ENCODE assay signal across 24 mouse cellular contexts in the genomic region with DNA sequence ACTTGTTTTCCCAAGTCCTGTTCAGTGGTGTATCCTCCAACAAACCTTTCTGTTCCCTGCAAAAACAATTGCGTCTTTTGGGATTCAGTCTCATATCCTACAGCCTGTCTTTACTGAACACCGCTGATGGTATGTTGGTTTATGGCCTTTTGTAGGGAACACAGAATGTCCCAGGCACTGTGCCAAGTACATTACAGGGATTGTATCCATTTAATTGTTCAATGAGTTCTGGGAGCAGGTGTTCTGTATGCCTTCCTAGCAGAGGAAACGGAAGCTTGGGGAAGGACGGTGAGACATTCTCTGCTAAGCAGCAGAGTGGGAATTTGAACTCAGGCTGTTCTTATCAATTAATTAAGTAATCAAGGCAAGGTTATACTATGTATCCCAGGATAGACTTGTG.
"Had no signal": no experiment of that assay in that cellular context is flagged by ENCODE, and none has a peak within 500 bp of the region (broad histone marks: within the 10 kb centered on the region; RNA-seq: fewer than 3 reads in every experiment).

No protein-coding gene starts in this region.

- H3K4me1 ChIP-seq: heart, embryonic 13.5 days; heart, embryonic 15.5 days; kidney, embryonic 15.5 days; limb, embryonic 13.5 days; limb, embryonic 15.5 days; liver, embryonic 12.5 days had no signal

- H3K9me3 ChIP-seq: heart, embryonic 13.5 days; heart, embryonic 15.5 days; hindbrain, embryonic 13.5 days; hindbrain, embryonic 15.5 days; kidney, embryonic 15.5 days; limb, embryonic 13.5 days; limb, embryonic 15.5 days; liver, embryonic 12.5 days had no signal

- H3K27ac ChIP-seq: heart, embryonic 13.5 days; heart, embryonic 15.5 days; hindbrain, embryonic 13.5 days; hindbrain, embryonic 15.5 days; hindbrain, postnatal 0 days; kidney, embryonic 15.5 days; limb, embryonic 13.5 days; limb, embryonic 15.5 days; liver, embryonic 12.5 days had no signal

- ATAC-seq: hindbrain, postnatal 0 days; intestine, embryonic 16.5 days; liver, embryonic 12.5 days had no signal

- H3K9ac ChIP-seq: heart, embryonic 13.5 days; heart, embryonic 15.5 days; hindbrain, embryonic 13.5 days; hindbrain, embryonic 15.5 days; kidney, embryonic 15.5 days; limb, embryonic 13.5 days; limb, embryonic 15.5 days; liver, embryonic 12.5 days had no signal

- H3K4me3 ChIP-seq: heart, embryonic 13.5 days; heart, embryonic 15.5 days; hindbrain, embryonic 13.5 days; hindbrain, embryonic 15.5 days; kidney, embryonic 15.5 days; limb, embryonic 13.5 days; limb, embryonic 15.5 days; liver, embryonic 12.5 days had no signal

- H3K4me2 ChIP-seq: heart, embryonic 11.5 days; heart, embryonic 13.5 days; heart, embryonic 15.5 days; hindbrain, embryonic 13.5 days; hindbrain, embryonic 15.5 days; kidney, embryonic 15.5 days; limb, embryonic 13.5 days; limb, embryonic 15.5 days; liver, embryonic 12.5 days had no signal

- H3K36me3 ChIP-seq: heart, embryonic 13.5 days; heart, embryonic 15.5 days; hindbrain, embryonic 13.5 days; hindbrain, embryonic 15.5 days; kidney, embryonic 15.5 days; limb, embryonic 13.5 days; limb, embryonic 15.5 days; liver, embryonic 12.5 days had no signal

- DNase-seq: gastrocnemius, postnatal 14 days; gastrocnemius, postnatal 36 days; heart, adult 18-20 months; heart, postnatal 14 days; heart, postnatal 36 days; kidney, adult 11 months; kidney, adult 2 months; kidney, adult 9 months; kidney, postnatal 10 days; kidney, postnatal 25 days; kidney, postnatal 4 days; layer of hippocampus, adult 9-11 months; left cerebral cortex, postnatal 4 days had no signal

- H3K27me3 ChIP-seq: heart, embryonic 13.5 days; heart, embryonic 15.5 days; hindbrain, embryonic 13.5 days; hindbrain, embryonic 15.5 days; kidney, embryonic 15.5 days; limb, embryonic 13.5 days; limb, embryonic 15.5 days; liver, embryonic 12.5 days had no signal
